Mouse (Mus musculus) C2C12 (cell line): ENCODE data around the gene Dlg5. TPM values are rescaled to one million over a fixed set of nuclear protein-coding genes. Genes with fewer than 3 reads are reported as not detected.

Experiments used
- H3K27me3 ChIP-seq: one replicate; pipeline ENCODE4 v1.6.1; 2011; ENCODE audit not compliant: control insufficient read depth, insufficient read depth, insufficient read length
- H3K36me3 ChIP-seq: one replicate; pipeline ENCODE4 v1.6.1; 2011; ENCODE audit not compliant: control insufficient read depth, insufficient read depth
- H3K4me3 ChIP-seq: one replicate; pipeline ENCODE4 v1.5.1; 2011; ENCODE audit warnings: mild to moderate bottlenecking, control low read depth; ENCODE audit not compliant: poor library complexity, insufficient read depth, severe bottlenecking
- H3K79me2 ChIP-seq: one replicate; pipeline ENCODE4 v1.6.1; 2011; ENCODE audit not compliant: control insufficient read depth, insufficient read depth
- H3K79me3 ChIP-seq: one replicate; pipeline ENCODE4 v1.6.1; 2011; ENCODE audit warnings: low read depth, control low read depth
- H3ac ChIP-seq: one replicate; pipeline ENCODE3; 2011; ENCODE audit warnings: low read depth; ENCODE audit not compliant: control insufficient read depth, insufficient read length
- CEBPB ChIP-seq: IDR thresholded peaks from one replicate; pipeline ENCODE4 v1.6.1; 2011; ENCODE audit warnings: low read depth, mild to moderate bottlenecking, control low read depth, moderate library complexity
- CTCF ChIP-seq: IDR thresholded peaks from one replicate; pipeline ENCODE4 v1.5.1; 2011; ENCODE audit not compliant: control insufficient read depth, insufficient read depth, insufficient read length
- FOSL1 ChIP-seq: IDR thresholded peaks from one replicate; pipeline ENCODE4 v1.8.0; 2011; ENCODE audit warnings: mild to moderate bottlenecking, low read length; ENCODE audit not compliant: poor library complexity, insufficient read depth, severe bottlenecking
- MAX ChIP-seq: IDR thresholded peaks from one replicate; pipeline ENCODE4 v1.6.1; 2011; ENCODE audit warnings: mild to moderate bottlenecking, control low read depth
- MYOD1 ChIP-seq: IDR thresholded peaks from one replicate; pipeline ENCODE4 v1.6.1; 2011; ENCODE audit warnings: low read depth; ENCODE audit not compliant: control insufficient read depth, insufficient read length
- MYOG ChIP-seq: IDR thresholded peaks from one replicate; pipeline ENCODE4 v1.6.1; 2011; ENCODE audit not compliant: control insufficient read depth, insufficient read length; ENCODE audit errors: extremely low read depth
- USF1 ChIP-seq: IDR thresholded peaks from one replicate; pipeline ENCODE4 v1.6.1; 2011; ENCODE audit warnings: low read depth, mild to moderate bottlenecking, control low read depth, moderate library complexity
- polyA plus RNA-seq: library from polyadenylated mRNA; unstranded; fragments of >200 nt; fragmentation: generic; extraction: Trizol; gene quantifications from one replicate; pipeline ENCODE4 v1.2.1, GENCODE M21; 2012; ENCODE audit warnings: missing spikeins

Dlg5 gene
- polyA plus RNA-seq, 1 experiment = 59.6 TPM

DNA sequence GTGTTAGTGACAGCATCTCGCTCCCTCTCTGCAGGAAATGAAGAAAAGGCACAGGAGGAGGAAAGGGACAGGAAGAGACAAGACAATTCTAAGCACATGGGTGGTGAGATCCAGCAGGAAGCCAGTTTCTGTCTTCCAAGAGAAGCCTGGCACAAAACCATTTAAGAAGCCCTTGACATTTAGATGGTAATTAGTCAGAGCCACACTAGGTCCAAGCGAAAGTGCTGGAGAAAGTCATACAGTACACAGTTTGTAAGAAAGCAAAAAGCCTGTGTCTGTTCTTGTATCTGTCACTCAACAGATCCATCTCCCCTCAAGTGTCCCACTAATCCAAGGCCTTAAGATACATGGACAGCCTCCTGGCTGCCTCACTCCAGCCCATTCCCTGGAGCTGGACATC, 3.7 kb downstream of the Dlg5 start:
- Histone ChIP-seq H3K27me3 (no peaks in the 10 kb centered on the region), H3K36me3 (peaks cover 57% of the 10 kb centered on the region), H3K4me3 (no peak overlapping the region), H3ac (no peak overlapping the region), H3K79me3 (peaks cover 81% of the 10 kb centered on the region), H3K79me2 (peaks cover 92% of the 10 kb centered on the region)
- no peak for TF ChIP-seq CTCF
- TF ChIP-seq MYOD1 = no peak
- no peak for TF ChIP-seq MYOG
- no peak for TF ChIP-seq MAX
- no peak for TF ChIP-seq CEBPB

DNA sequence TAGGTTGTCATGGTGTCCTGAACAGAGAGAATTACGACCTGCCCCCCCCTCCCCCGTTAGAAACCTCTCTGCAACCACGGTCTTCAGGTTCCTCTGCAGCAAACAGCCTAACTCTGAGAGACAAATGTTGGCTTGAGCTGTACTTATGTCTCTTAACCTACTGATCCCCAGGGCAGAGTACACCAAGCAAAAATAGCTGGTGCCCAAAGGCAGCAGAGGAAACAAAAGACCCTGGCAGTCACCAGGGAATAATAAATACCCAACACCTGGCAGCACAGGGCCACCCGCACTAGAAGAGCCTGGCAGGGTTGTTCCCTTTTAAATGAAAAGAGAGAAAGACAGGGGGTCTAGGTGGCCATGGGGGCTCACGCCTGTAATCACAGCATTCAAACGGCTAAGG, 4.9 kb downstream of the Dlg5 start:
- Histone ChIP-seq H3K4me3 (no peak overlapping the region), H3K79me2 (peaks cover 100% of the 10 kb centered on the region), H3K36me3 (peaks cover 66% of the 10 kb centered on the region), H3K79me3 (peaks cover 89% of the 10 kb centered on the region), H3K27me3 (no peaks in the 10 kb centered on the region), H3ac (no peak overlapping the region)
- no peak for TF ChIP-seq FOSL1
- TF ChIP-seq MAX = no peak
- TF ChIP-seq CTCF = no peak
- TF ChIP-seq CEBPB = no peak
- TF ChIP-seq MYOG = no peak
- no peak for TF ChIP-seq USF1
- no peak for TF ChIP-seq MYOD1

DNA sequence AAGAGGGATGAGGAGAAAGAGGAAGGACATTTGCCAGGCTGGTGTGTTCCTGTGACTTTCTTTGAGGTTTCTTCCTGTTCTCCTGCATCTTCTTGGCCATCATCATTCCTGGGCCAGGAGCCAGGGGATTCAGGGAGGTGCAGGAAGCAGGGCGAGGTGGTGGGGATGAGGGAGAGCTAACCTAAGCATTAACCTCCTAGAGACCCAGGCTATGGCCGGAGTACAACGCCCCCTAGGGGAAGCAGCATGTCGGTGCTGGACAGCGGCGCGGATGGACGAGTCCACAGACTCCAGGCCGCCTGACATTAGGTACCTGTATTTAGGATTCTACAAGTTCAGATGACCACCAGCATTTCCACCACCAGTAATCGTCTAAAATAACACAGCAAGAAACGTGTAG, 6.1 kb downstream of the Dlg5 start:
- Histone ChIP-seq H3K79me2 (peaks cover 100% of the 10 kb centered on the region), H3K36me3 (peaks cover 66% of the 10 kb centered on the region), H3K4me3 (no peak overlapping the region), H3K27me3 (no peaks in the 10 kb centered on the region), H3ac (no peak overlapping the region), H3K79me3 (peaks cover 97% of the 10 kb centered on the region)
- no peak for TF ChIP-seq FOSL1
- no peak for TF ChIP-seq MAX
- TF ChIP-seq CEBPB = no peak
- no peak for TF ChIP-seq MYOG
- peak; percentile 31 for TF ChIP-seq CTCF
- no peak for TF ChIP-seq MYOD1
- TF ChIP-seq USF1 = no peak

DNA sequence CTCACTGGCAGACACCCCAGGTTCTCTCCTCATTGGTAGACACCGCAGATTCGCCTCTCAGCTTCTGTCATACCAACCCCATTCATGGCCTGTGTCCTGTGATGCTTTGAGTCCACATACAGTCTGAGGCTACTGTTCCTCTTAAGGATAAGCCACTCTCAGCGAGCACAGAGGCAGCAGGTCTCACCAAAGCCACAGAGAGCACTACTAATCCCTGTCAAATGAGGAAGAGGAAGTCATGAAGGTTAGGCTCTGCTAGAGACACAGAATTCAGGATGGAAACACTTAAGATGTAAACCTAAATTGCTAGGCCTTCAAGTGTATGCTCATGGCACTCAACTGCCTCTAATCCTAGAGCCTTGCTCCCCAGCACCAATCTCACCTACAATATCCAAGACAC, 9.8 kb downstream of the Dlg5 start:
- Histone ChIP-seq H3K27me3 (no peaks in the 10 kb centered on the region), H3K79me2 (peaks cover 98% of the 10 kb centered on the region), H3K36me3 (peaks cover 40% of the 10 kb centered on the region), H3K4me3 (no peak overlapping the region), H3K79me3 (peaks cover 89% of the 10 kb centered on the region), H3ac (no peak overlapping the region)
- TF ChIP-seq CTCF (no peak), MYOD1 (no peak), FOSL1 (no peak), USF1 (no peak), CEBPB (no peak), MYOG (no peak), MAX (no peak)

DNA sequence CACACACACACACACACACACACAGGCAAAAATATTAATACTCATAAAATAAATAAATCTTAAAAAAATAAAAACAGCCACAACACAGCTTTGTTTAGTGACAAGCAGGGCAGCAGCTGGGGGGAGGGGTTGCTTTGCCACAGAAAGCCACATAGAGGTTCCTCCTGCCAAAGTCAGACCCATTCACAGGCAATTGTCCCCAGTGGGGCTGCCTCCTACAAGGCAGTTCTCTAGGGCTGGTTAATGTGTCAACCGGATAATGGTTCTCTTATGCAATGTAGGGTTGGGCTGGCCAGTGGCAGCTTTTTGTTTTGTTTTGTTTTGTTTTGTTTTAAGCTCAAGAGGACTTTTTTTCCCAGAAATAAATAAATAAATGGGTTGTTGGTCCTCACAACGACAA, 11.3 kb downstream of the Dlg5 start:
- peaks cover 30% of the 10 kb centered on the region for H3K36me3 ChIP-seq
- TF ChIP-seq USF1 (no peak), MYOG (no peak), FOSL1 (no peak), MAX (no peak), MYOD1 (no peak), CTCF (no peak), CEBPB (peak; percentile 10)
- no peak overlapping the region for H3ac ChIP-seq
- peaks cover 89% of the 10 kb centered on the region for H3K79me3 ChIP-seq
- no peaks in the 10 kb centered on the region for H3K27me3 ChIP-seq
- peaks cover 98% of the 10 kb centered on the region for H3K79me2 ChIP-seq
- H3K4me3 ChIP-seq = no peak overlapping the region

DNA sequence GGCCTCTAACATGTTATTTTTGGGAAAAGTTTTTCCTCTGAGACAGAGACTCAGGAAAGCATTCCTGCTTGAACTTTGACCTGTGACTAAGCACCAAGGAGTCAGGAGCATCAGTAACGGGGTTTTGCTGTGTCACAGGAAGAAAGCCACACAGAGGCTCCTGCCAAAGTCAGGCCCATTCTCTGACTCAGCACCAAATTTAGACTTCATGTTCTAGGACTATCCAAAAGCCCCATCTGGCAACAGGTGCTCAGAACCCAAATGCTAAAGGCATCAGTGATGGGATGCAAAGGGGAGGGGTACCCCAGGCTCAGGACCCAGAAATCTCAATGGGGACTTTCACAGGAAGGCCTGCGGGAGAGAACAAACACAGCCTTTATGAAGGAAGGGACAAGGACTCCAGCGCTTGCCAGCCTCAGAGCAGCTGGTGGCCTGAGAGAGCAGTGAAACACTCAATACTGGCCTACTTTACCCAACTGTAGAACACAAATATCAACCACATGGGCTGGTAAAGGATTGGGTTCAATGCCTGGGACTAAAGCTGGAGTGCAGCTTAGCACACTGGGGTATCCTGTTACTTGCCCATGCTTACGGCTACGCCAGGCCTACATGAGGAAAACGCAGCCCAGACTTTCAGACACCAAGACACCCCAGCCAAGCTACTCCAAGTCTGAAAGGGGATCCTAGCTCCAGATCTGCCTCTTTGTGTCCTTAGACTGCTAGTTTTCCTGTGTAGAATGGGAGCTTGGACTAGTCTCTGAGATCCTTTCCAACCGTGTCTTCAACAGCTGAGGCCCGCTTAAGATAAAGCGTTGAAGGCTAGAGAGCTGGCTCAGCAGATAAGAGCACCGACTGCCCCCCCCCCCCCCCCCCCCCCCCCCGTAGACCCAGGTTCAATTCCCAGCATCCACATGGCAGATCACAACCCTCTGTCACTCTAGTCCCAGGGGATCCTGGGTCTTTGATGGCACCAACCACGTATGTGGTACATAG, 12.8 kb downstream of the Dlg5 start:
- Histone ChIP-seq H3K27me3 (no peaks in the 10 kb centered on the region), H3K4me3 (no peak overlapping the region), H3K36me3 (peaks cover 16% of the 10 kb centered on the region), H3ac (no peak overlapping the region), H3K79me3 (peaks cover 87% of the 10 kb centered on the region), H3K79me2 (peaks cover 98% of the 10 kb centered on the region)
- TF ChIP-seq MYOD1 (peak; percentile 61), CEBPB (no peak), CTCF (no peak), USF1 (no peak), MAX (peak; percentile 19), MYOG (no peak), FOSL1 (peak; percentile 10)
